Mouse (Mus musculus) lung, adult 2 months (tissue): Measurements from ENCODE around the gene Pdlim5. TPM values are rescaled to one million over a fixed set of nuclear protein-coding genes. Genes with fewer than 3 reads are reported as not detected.

Experiments
- DNase-seq: peaks from one replicate; pipeline ENCODE4 v3.0.0; 2022
- H3K4me1 ChIP-seq: fragments of 200-500 bp; 2 replicates; pipeline ENCODE4 v1.6.1; 2011; ENCODE audit warnings: low read length; ENCODE audit not compliant: control insufficient read depth, insufficient read depth
- H3K4me3 ChIP-seq: fragments of 200-500 bp; replicated peaks from 2 replicates; pipeline ENCODE3; 2011; ENCODE audit warnings: low read depth, mild to moderate bottlenecking, control low read depth, low read length; ENCODE audit errors: extremely low read depth
- CTCF ChIP-seq: fragments of 200-500 bp; IDR thresholded peaks from 2 replicates; pipeline ENCODE4 v1.5.1; 2011; ENCODE audit warnings: mild to moderate bottlenecking, low read length, control low read depth; ENCODE audit not compliant: insufficient read depth
- POLR2A ChIP-seq: fragments of 200-500 bp; IDR thresholded peaks from 2 replicates; pipeline ENCODE4 v1.6.1; 2011; ENCODE audit warnings: low read depth, mild to moderate bottlenecking, control low read depth, low read length, borderline replicate concordance; ENCODE audit errors: extremely low read depth
- WGBS: fragments of 180-500 bp; shearing (Covaris S2); methylation state at CpG from one replicate; pipeline ENCODE4 v1.1.7; 2018; 5-methylcytosine and 5-hydroxymethylcytosine counted together
- polyA plus RNA-seq: library from polyadenylated mRNA; depleted of rRNA; stranded (reverse); fragments of >200 nt; gene quantifications from 2 replicates; pipeline ENCODE4 v1.2.3, GENCODE M21; 2012

The Pdlim5 gene
- polyA plus RNA-seq, 1 experiment = 52.6 TPM

- H3K4me1 ChIP-seq = no peaks in the 10 kb centered on the region
- DNase-seq = no peak
- WGBS = 91% methylated on average over 2 of the region's 2 CpGs
- no peak overlapping the region for H3K4me3 ChIP-seq
- no peak for TF ChIP-seq CTCF
- no peak for TF ChIP-seq POLR2A
Observed at GRCm38 (mm10) chr3:142239298-142239697, 156.2 kb downstream of the Pdlim5 start.

GRCm38 (mm10) chr3:142238260-142239046 is 157.0 kb downstream of the Pdlim5 start:
- TF ChIP-seq CTCF (no peak), POLR2A (no peak)
- 89% methylated on average over 10 of the region's 10 CpGs for WGBS
- Histone ChIP-seq H3K4me3 (no peak overlapping the region), H3K4me1 (no peaks in the 10 kb centered on the region)
- DNase-seq = no peak

GRCm38 (mm10) chr3:142237621-142238020 is 157.9 kb downstream of the Pdlim5 start:
- no peak for TF ChIP-seq CTCF
- TF ChIP-seq POLR2A = no peak
- DNase-seq = no peak
- 91% methylated on average over 5 of the region's 5 CpGs for WGBS
- H3K4me3 ChIP-seq = no peak overlapping the region
- no peaks in the 10 kb centered on the region for H3K4me1 ChIP-seq

- WGBS = 87% methylated on average over 16 of the region's 16 CpGs
- no peak for TF ChIP-seq POLR2A
- no peak for TF ChIP-seq CTCF
- no peak for DNase-seq
- Histone ChIP-seq H3K4me1 (no peaks in the 10 kb centered on the region), H3K4me3 (no peak overlapping the region)
Observed at GRCm38 (mm10) chr3:142233606-142234465, 161.7 kb downstream of the Pdlim5 start.

- no peak for TF ChIP-seq CTCF
- TF ChIP-seq POLR2A = no peak
- 82% methylated on average over 7 of the region's 7 CpGs for WGBS
- Histone ChIP-seq H3K4me3 (no peak overlapping the region), H3K4me1 (no peaks in the 10 kb centered on the region)
- DNase-seq = no peak
Observed at GRCm38 (mm10) chr3:142228665-142229064, 166.8 kb downstream of the Pdlim5 start.

GRCm38 (mm10) chr3:142222471-142223103 is 172.9 kb downstream of the Pdlim5 start:
- no peak overlapping the region for H3K4me3 ChIP-seq
- WGBS = 87% methylated on average over 7 of the region's 7 CpGs
- H3K4me1 ChIP-seq = no peaks in the 10 kb centered on the region
- TF ChIP-seq CTCF = no peak
- no peak for TF ChIP-seq POLR2A
- no peak for DNase-seq

GRCm38 (mm10) chr3:142219910-142220309 is 175.6 kb downstream of the Pdlim5 start:
- 86% methylated on average over 9 of the region's 9 CpGs for WGBS
- DNase-seq = no peak
- Histone ChIP-seq H3K4me3 (no peak overlapping the region), H3K4me1 (no peaks in the 10 kb centered on the region)
- no peak for TF ChIP-seq POLR2A
- TF ChIP-seq CTCF = no peak

- WGBS = 68% methylated on average over 2 of the region's 2 CpGs
- Histone ChIP-seq H3K4me3 (no peak overlapping the region), H3K4me1 (no peaks in the 10 kb centered on the region)
- no peak for DNase-seq
- TF ChIP-seq POLR2A (no peak), CTCF (no peak)
Observed at GRCm38 (mm10) chr3:142212821-142213220, 182.7 kb downstream of the Pdlim5 start.

- no peaks in the 10 kb centered on the region for H3K4me1 ChIP-seq
- no peak overlapping the region for H3K4me3 ChIP-seq
- no peak for DNase-seq
- TF ChIP-seq CTCF (no peak), POLR2A (no peak)
- 81% methylated on average over 3 of the region's 3 CpGs for WGBS
Observed at GRCm38 (mm10) chr3:142212186-142212585, 183.3 kb downstream of the Pdlim5 start.

- H3K4me1 ChIP-seq = no peaks in the 10 kb centered on the region
- 67% methylated on average over 6 of the region's 6 CpGs for WGBS
- TF ChIP-seq CTCF (no peak), POLR2A (no peak)
- DNase-seq = no peak
- no peak overlapping the region for H3K4me3 ChIP-seq
Observed at GRCm38 (mm10) chr3:142209981-142210380, 185.5 kb downstream of the Pdlim5 start.
